Mouse (Mus musculus): ENCODE measurements around the gene Limd1. TPM values are rescaled to one million over a fixed set of nuclear protein-coding genes. Genes with fewer than 3 reads are reported as not detected.
A peak's percentile ranks its signal among the peaks of the same experiment; 100 is the strongest.

Gene Limd1
- polyA plus RNA-seq, 1 experiment from 2014 or later = 53.3 TPM

GRCm38 (mm10) chr9:123467141-123467620 lies 11.3 kb upstream of the Limd1 start:
- Histone ChIP-seq H3K27ac (no peak overlapping the region), H3K9me3 (no peaks in the 10 kb centered on the region), H3K9ac (no peak overlapping the region), H3K4me1 (0 out of 2 replicates have a peak, but pooled peaks cover 2% of the 10 kb centered on the region), H3K4me2 (no peak overlapping the region), H3K27me3 (no peaks in the 10 kb centered on the region), H3K4me3 (no peak overlapping the region), H3K36me3 (peaks cover 20% of the 10 kb centered on the region; the same call in 1 of the 2 replicates)
- ATAC-seq (ENCODE audit: insufficient number of reproducible peaks, low FRiP score, low TSS enrichment, low read depth) = no peak
- WGBS = 72% methylated on average over 4 of the region's 4 CpGs

DNA sequence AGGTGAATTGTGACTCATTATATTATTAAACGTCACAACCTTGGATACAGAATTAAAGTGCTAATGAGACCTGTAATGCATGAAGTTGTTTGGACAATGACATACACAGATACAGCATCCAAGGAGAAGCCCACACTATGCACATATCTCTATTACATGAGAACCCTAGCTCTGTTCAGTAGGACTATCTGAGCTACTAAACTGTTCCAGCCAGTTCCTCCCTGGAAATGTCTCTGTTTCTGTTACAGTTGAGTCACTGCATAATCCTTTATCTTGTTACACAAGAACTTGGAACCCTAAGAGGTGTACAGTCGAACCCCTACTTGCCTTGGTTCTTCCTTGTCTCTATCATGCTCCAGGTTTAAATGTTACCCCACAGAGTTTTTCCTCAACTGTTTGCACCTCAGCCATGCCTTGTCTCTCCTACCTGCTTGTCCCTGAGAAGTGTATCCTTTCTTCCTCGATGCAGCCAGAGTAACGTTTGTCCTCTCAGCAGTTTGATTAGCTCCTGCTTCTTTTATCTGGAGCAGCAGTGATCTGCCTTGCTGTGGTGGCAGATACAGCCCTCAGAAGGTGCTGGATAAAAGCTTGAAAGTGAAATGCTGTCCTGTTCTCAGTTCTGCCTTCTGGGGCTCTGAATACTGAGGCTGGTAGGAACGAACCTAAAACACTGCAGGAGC lies 10.0 kb upstream of the Limd1 start:
- Histone ChIP-seq H3K9me3 (no peaks in the 10 kb centered on the region), H3K4me3 (no peak overlapping the region), H3K9ac (no peak overlapping the region), H3K36me3 (peaks cover 12% of the 10 kb centered on the region; the same call in 1 of the 2 replicates), H3K27ac (no peak overlapping the region), H3K27me3 (no peaks in the 10 kb centered on the region), H3K4me2 (no peak overlapping the region), H3K4me1 (0 out of 2 replicates have a peak, but pooled peaks cover 2% of the 10 kb centered on the region)
- WGBS = 56% methylated on average over 5 of the region's 5 CpGs
- ATAC-seq (ENCODE audit: insufficient number of reproducible peaks, low FRiP score, low TSS enrichment, low read depth) = no peak

DNA sequence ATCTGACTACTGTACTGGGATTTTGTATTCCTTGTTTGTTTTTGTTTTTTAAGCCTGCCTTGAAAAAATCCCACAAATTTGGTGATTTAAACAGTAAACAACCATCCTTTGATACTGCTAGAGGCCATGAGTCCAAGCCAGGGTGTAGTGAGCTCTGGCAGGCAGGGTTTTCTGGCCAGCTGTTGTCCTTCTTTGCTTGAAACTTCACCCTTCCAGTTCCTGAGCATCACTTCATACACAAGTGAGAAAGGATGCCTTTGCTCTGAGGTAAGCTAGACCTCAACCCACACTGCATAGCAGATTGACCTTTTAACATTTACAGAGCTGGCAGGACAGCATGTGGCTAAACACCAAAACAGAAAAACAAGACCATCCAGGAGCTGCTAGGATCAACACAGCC lies 9.4 kb upstream of the Limd1 start:
- H3K27me3 ChIP-seq = no peaks in the 10 kb centered on the region
- H3K27ac ChIP-seq = no peak overlapping the region
- ATAC-seq (ENCODE audit: insufficient number of reproducible peaks, low FRiP score, low TSS enrichment, low read depth) = no peak
- H3K4me2 ChIP-seq = no peak overlapping the region
- H3K9ac ChIP-seq = no peak overlapping the region
- H3K9me3 ChIP-seq = no peaks in the 10 kb centered on the region
- H3K4me3 ChIP-seq = no peak overlapping the region
- H3K36me3 ChIP-seq = 0 out of 2 replicates have a peak, but pooled peaks cover 10% of the 10 kb centered on the region
- 0 out of 2 replicates have a peak, but pooled peaks cover 2% of the 10 kb centered on the region for H3K4me1 ChIP-seq

DNA sequence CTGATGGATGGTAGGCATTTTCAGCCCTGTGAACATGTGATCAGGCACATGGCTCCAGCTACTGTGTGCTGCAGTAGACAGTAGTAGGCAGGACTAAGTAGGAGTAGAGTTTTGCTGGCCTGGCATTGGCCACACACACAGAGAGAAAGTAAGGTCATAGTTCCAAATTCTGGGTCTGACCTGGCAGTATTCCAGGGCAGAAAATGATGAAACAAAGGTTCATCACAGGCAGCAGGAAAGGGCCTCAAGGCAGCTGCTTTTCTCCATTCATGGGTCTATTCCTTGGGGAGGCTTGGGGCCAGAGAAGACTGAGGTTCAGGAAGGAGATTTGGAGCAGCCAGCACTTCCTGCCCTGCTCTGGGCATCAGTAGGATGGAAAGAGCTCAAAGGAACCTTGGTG lies 5.1 kb upstream of the Limd1 start:
- peak overlapping the region; percentile 43; the same call in 1 of the 2 replicates for H3K27ac ChIP-seq
- H3K9me3 ChIP-seq = no peaks in the 10 kb centered on the region

GRCm38 (mm10) chr9:123475569-123475968 lies 2.9 kb upstream of the Limd1 start:
- Histone ChIP-seq H3K27me3 (no peaks in the 10 kb centered on the region), H3K36me3 (no peaks in the 10 kb centered on the region), H3K9ac (no peak overlapping the region), H3K9me3 (no peaks in the 10 kb centered on the region), H3K4me2 (no peak overlapping the region), H3K4me1 (peaks cover 21% of the 10 kb centered on the region), H3K27ac (no peak overlapping the region), H3K4me3 (no peak overlapping the region)
- WGBS = 71% methylated on average over 1 of the region's 1 CpGs
- no peak for ATAC-seq (ENCODE audit: insufficient number of reproducible peaks, low FRiP score, low TSS enrichment, low read depth)

More for the DNA sequence above, 5.1 kb upstream of the Limd1 start:
- H3K4me1 ChIP-seq = peaks cover 5% of the 10 kb centered on the region; the same call in 1 of the 2 replicates
- no peak overlapping the region for H3K9ac ChIP-seq
- no peak overlapping the region for H3K4me3 ChIP-seq
- ATAC-seq (ENCODE audit: insufficient number of reproducible peaks, low FRiP score, low TSS enrichment, low read depth) = peak; percentile 56
- no peak overlapping the region for H3K4me2 ChIP-seq
- no peaks in the 10 kb centered on the region for H3K36me3 ChIP-seq
- H3K27me3 ChIP-seq = no peaks in the 10 kb centered on the region

GRCm38 (mm10) chr9:123478031-123478585 lies 398 bp upstream of the Limd1 start:
- peak; percentile 12; the same call in 1 of the 2 replicates for ATAC-seq (ENCODE audit: insufficient number of reproducible peaks, low FRiP score, low TSS enrichment, low read depth)
- Histone ChIP-seq H3K36me3 (0 out of 2 replicates have a peak, but pooled peaks cover 4% of the 10 kb centered on the region), H3K27ac (peak overlapping the region; percentile 68), H3K27me3 (no peaks in the 10 kb centered on the region), H3K9ac (no peak overlapping the region), H3K4me2 (peak overlapping the region; percentile 77), H3K9me3 (no peaks in the 10 kb centered on the region), H3K4me3 (peak overlapping the region; percentile 74), H3K4me1 (peaks cover 44% of the 10 kb centered on the region)
- WGBS = 1% methylated on average over 20 of the region's 29 CpGs

DNA sequence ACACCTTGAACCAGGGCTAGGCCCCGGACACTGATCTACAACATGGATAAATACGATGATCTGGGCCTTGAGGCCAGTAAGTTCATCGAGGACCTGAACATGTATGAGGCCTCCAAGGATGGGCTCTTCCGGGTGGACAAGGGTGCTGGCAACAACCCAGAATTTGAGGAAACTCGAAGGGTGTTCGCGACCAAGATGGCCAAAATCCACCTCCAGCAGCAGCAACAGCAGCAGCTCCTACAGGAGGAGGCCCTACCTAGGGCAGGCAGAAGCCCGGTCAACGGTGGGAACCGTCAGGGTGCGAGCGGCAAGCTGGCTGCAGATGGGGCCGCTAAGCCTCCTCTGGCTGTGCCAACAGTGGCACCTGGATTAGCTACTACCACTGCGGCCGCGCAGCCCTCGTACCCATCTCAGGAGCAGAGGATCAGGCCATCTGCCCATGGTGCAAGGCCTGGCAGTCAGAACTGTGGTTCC lies 727 bp downstream of the Limd1 start:
- no peaks in the 10 kb centered on the region for H3K9me3 ChIP-seq
- peak overlapping the region; percentile 87 for H3K27ac ChIP-seq
- ATAC-seq (ENCODE audit: insufficient number of reproducible peaks, low FRiP score, low TSS enrichment, low read depth) = no peak
- H3K36me3 ChIP-seq = 0 out of 2 replicates have a peak, but pooled peaks cover 4% of the 10 kb centered on the region
- peak overlapping the region; percentile 74 for H3K4me3 ChIP-seq
- no peaks in the 10 kb centered on the region for H3K27me3 ChIP-seq
- peak overlapping the region; percentile 72 for H3K9ac ChIP-seq
- peak overlapping the region; percentile 77 for H3K4me2 ChIP-seq
- H3K4me1 ChIP-seq = peaks cover 51% of the 10 kb centered on the region
- WGBS = 10% methylated on average over 17 of the region's 17 CpGs

GRCm38 (mm10) chr9:123479876-123480252 lies 1.4 kb downstream of the Limd1 start:
- no peaks in the 10 kb centered on the region for H3K9me3 ChIP-seq
- no peaks in the 10 kb centered on the region for H3K27me3 ChIP-seq
- peak overlapping the region; percentile 72 for H3K9ac ChIP-seq
- peaks cover 54% of the 10 kb centered on the region for H3K4me1 ChIP-seq
- H3K27ac ChIP-seq = no peak overlapping the region
- peak overlapping the region; percentile 77 for H3K4me2 ChIP-seq
- H3K36me3 ChIP-seq = peaks cover 10% of the 10 kb centered on the region; the same call in 1 of the 2 replicates
- WGBS = 84% methylated on average over 8 of the region's 8 CpGs
- ATAC-seq (ENCODE audit: insufficient number of reproducible peaks, low FRiP score, low TSS enrichment, low read depth) = no peak
- H3K4me3 ChIP-seq = peak overlapping the region; percentile 74

GRCm38 (mm10) chr9:123480253-123480921 lies 1.9 kb downstream of the Limd1 start:
- Histone ChIP-seq H3K9ac (peak overlapping the region; percentile 72), H3K4me3 (peak overlapping the region; percentile 74), H3K4me2 (peak overlapping the region; percentile 77), H3K27me3 (no peaks in the 10 kb centered on the region), H3K36me3 (peaks cover 11% of the 10 kb centered on the region; the same call in 1 of the 2 replicates), H3K27ac (no peak overlapping the region), H3K9me3 (no peaks in the 10 kb centered on the region), H3K4me1 (peaks cover 54% of the 10 kb centered on the region)
- 72% methylated on average over 18 of the region's 18 CpGs for WGBS
- no peak for ATAC-seq (ENCODE audit: insufficient number of reproducible peaks, low FRiP score, low TSS enrichment, low read depth)

GRCm38 (mm10) chr9:123481136-123481535 lies 2.6 kb downstream of the Limd1 start:
- H3K4me2 ChIP-seq = peak overlapping the region; percentile 77
- H3K27ac ChIP-seq = no peak overlapping the region
- H3K9ac ChIP-seq = no peak overlapping the region
- WGBS = 44% methylated on average over 7 of the region's 7 CpGs
- H3K4me3 ChIP-seq = peak overlapping the region; percentile 74
- H3K27me3 ChIP-seq = no peaks in the 10 kb centered on the region
- peaks cover 17% of the 10 kb centered on the region; the same call in 1 of the 2 replicates for H3K36me3 ChIP-seq
- H3K4me1 ChIP-seq = peaks cover 54% of the 10 kb centered on the region
- H3K9me3 ChIP-seq = no peaks in the 10 kb centered on the region
- no peak for ATAC-seq (ENCODE audit: insufficient number of reproducible peaks, low FRiP score, low TSS enrichment, low read depth)

- ATAC-seq (ENCODE audit: insufficient number of reproducible peaks, low FRiP score, low TSS enrichment, low read depth) = no peak
- 92% methylated on average over 1 of the region's 1 CpGs for WGBS
- Histone ChIP-seq H3K4me1 (peaks cover 57% of the 10 kb centered on the region), H3K27me3 (no peaks in the 10 kb centered on the region), H3K4me3 (no peak overlapping the region), H3K36me3 (peaks cover 22% of the 10 kb centered on the region; the same call in 1 of the 2 replicates), H3K9me3 (no peaks in the 10 kb centered on the region), H3K9ac (no peak overlapping the region), H3K4me2 (no peak overlapping the region), H3K27ac (no peak overlapping the region)
These were observed 5.1 kb downstream of the Limd1 start for GRCm38 (mm10) chr9:123483598-123483997.
